Mouse (Mus musculus) forebrain, embryonic 10.5 days (tissue): ENCODE data around the gene Tm7sf3. TPM values are rescaled to one million over a fixed set of nuclear protein-coding genes. Genes with fewer than 3 reads are reported as not detected.

ENCODE experiments used
- DNase-seq: peaks from one replicate; pipeline ENCODE4 v3.0.0-alpha.2; 2017; ENCODE audit warnings: low spot score; ENCODE audit errors: extremely low spot score
- H3K27ac ChIP-seq: fragments of 300-500 bp; sonication (generic); 2 replicates; pipeline ENCODE4 v1.5.1; 2016; ENCODE audit warnings: mild to moderate bottlenecking
- H3K27me3 ChIP-seq: fragments of 300-500 bp; sonication (generic); 2 replicates; pipeline ENCODE4 v1.6.1; 2016; ENCODE audit warnings: mild to moderate bottlenecking; ENCODE audit not compliant: poor library complexity, severe bottlenecking
- H3K36me3 ChIP-seq: fragments of 300-500 bp; sonication (generic); replicated peaks from 2 replicates; pipeline ENCODE4 v1.6.1; 2016; ENCODE audit warnings: mild to moderate bottlenecking, moderate library complexity
- H3K4me1 ChIP-seq: fragments of 300-500 bp; sonication (generic); 2 replicates; pipeline ENCODE4 v1.6.1; 2016
- H3K4me3 ChIP-seq: fragments of 300-500 bp; sonication (generic); 2 replicates; pipeline ENCODE4 v1.5.1; 2016; ENCODE audit warnings: mild to moderate bottlenecking, moderate library complexity
- H3K9me3 ChIP-seq: fragments of 300-500 bp; sonication (generic); 2 replicates; pipeline ENCODE4 v1.6.1; 2016; ENCODE audit warnings: mild to moderate bottlenecking, moderate library complexity
- WGBS: fragments of 180-500 bp; shearing (Covaris S2); methylation state at CpG from one replicate; pipeline ENCODE4 v1.1.7; 2016; 5-methylcytosine and 5-hydroxymethylcytosine counted together
- polyA plus RNA-seq: library from polyadenylated mRNA; unstranded; fragments of >200 nt; fragmentation: Nextera tagmentation; extraction: Ambion mirVana; gene quantifications from 2 replicates; pipeline ENCODE4 v1.2.1, GENCODE M21; 2016

The Tm7sf3 gene
- polyA plus RNA-seq, 1 experiment from 2014 or later: 25.7 TPM

DNA sequence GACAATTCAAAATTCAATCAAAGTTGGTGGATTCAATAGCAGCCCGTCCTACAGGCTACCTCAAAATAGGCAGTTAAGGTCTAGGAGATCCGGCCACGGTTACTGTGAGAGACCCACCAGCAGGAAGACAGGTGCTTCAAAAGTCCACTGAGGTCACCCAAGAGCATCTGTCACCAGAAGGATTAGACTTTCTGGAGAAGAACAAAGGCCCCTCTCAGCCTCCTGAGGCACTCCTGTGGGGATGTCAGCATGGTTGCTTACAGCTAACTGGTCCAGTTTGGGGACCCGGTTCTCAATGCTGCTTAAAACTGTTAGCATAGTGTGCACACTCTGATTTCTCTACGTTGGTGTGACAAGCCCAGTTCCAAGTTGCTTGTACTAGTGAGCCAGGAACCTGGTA lies 29.5 kb upstream of the Tm7sf3 start:
- no peaks in the 10 kb centered on the region for H3K27me3 ChIP-seq
- no peaks in the 10 kb centered on the region for H3K36me3 ChIP-seq
- no peak for DNase-seq
- no peak overlapping the region for H3K4me3 ChIP-seq
- H3K9me3 ChIP-seq: peaks cover 5% of the 10 kb centered on the region; the same call in 1 of the 2 replicates
- 61% methylated on average over 5 of the region's 5 CpGs for WGBS
- H3K27ac ChIP-seq: no peak overlapping the region
- H3K4me1 ChIP-seq: no peaks in the 10 kb centered on the region

GRCm38 (mm10) chr6:146670956-146671855 lies 28.6 kb upstream of the Tm7sf3 start:
- no peak for DNase-seq
- 93% methylated on average over 15 of the region's 15 CpGs for WGBS
- Histone ChIP-seq H3K27ac (no peak overlapping the region), H3K36me3 (no peaks in the 10 kb centered on the region), H3K9me3 (peaks cover 5% of the 10 kb centered on the region; the same call in 1 of the 2 replicates), H3K27me3 (no peaks in the 10 kb centered on the region), H3K4me3 (no peak overlapping the region), H3K4me1 (no peaks in the 10 kb centered on the region)

DNA sequence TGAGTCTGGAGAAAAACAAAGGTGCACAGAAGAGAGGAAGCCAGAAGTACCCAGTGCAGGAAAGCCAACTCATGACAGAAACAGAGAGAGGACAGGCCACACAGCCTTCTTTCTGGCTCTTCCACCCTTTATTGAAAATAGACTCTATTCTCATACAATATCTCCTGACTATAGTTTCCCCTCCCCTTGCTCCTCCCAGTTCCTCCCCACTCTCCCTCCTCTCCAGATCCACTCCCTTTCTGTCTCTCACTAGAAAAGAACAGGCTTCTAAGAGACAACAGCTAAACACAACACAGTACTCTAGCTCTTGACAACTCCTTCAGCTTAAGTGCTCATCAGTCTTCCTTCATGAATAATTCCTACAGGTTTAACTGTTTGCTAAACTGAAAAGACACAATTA lies 26.0 kb upstream of the Tm7sf3 start:
- H3K27me3 ChIP-seq: no peaks in the 10 kb centered on the region
- DNase-seq: no peak
- peaks cover 5% of the 10 kb centered on the region; the same call in 1 of the 2 replicates for H3K9me3 ChIP-seq
- H3K27ac ChIP-seq: no peak overlapping the region
- H3K36me3 ChIP-seq: no peaks in the 10 kb centered on the region
- H3K4me3 ChIP-seq: no peak overlapping the region
- no peaks in the 10 kb centered on the region for H3K4me1 ChIP-seq

GRCm38 (mm10) chr6:146666811-146667210 lies 24.2 kb upstream of the Tm7sf3 start:
- Histone ChIP-seq H3K4me3 (no peak overlapping the region), H3K36me3 (no peaks in the 10 kb centered on the region), H3K4me1 (no peaks in the 10 kb centered on the region), H3K27ac (no peak overlapping the region), H3K27me3 (no peaks in the 10 kb centered on the region), H3K9me3 (peaks cover 5% of the 10 kb centered on the region; the same call in 1 of the 2 replicates)
- DNase-seq: no peak
- WGBS: 87% methylated on average over 6 of the region's 6 CpGs

DNA sequence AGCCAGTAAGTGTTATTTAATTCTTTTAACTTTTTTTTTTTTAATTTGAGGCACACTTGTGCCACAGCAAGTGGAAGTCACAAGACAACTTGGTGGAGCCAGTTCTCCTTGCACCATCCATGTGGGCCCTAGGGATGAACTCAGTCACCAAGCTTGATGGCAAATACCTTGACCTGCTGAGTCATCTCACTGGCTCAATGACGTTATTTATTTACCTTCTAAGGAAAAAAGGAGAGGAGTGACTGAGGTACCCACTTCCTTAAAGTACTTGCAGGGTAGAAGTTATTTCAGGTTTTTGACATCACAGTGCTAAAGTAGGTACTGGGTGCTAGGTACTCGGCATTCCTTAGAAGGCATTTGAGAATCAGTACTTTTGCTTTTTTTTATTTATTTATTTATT lies 22.8 kb upstream of the Tm7sf3 start:
- Histone ChIP-seq H3K9me3 (peaks cover 3% of the 10 kb centered on the region; the same call in 1 of the 2 replicates), H3K27me3 (no peaks in the 10 kb centered on the region), H3K4me1 (no peaks in the 10 kb centered on the region), H3K36me3 (no peaks in the 10 kb centered on the region), H3K4me3 (no peak overlapping the region), H3K27ac (no peak overlapping the region)
- no peak for DNase-seq
- 88% methylated on average over 2 of the region's 2 CpGs for WGBS

- 94% methylated on average over 5 of the region's 5 CpGs for WGBS
- Histone ChIP-seq H3K36me3 (no peaks in the 10 kb centered on the region), H3K4me1 (no peaks in the 10 kb centered on the region), H3K9me3 (no peaks in the 10 kb centered on the region), H3K4me3 (no peak overlapping the region), H3K27ac (no peak overlapping the region), H3K27me3 (no peaks in the 10 kb centered on the region)
- DNase-seq: no peak
Observed at GRCm38 (mm10) chr6:146664917-146665316, 22.3 kb upstream of the Tm7sf3 start.

GRCm38 (mm10) chr6:146664116-146664515 lies 21.5 kb upstream of the Tm7sf3 start:
- no peaks in the 10 kb centered on the region for H3K4me1 ChIP-seq
- no peaks in the 10 kb centered on the region for H3K9me3 ChIP-seq
- no peaks in the 10 kb centered on the region for H3K27me3 ChIP-seq
- no peak overlapping the region for H3K27ac ChIP-seq
- H3K36me3 ChIP-seq: no peaks in the 10 kb centered on the region
- DNase-seq: no peak
- WGBS: 77% methylated on average over 5 of the region's 5 CpGs
- no peak overlapping the region for H3K4me3 ChIP-seq

GRCm38 (mm10) chr6:146662679-146663078 lies 20.1 kb upstream of the Tm7sf3 start:
- no peak overlapping the region for H3K27ac ChIP-seq
- DNase-seq: peak; percentile 27
- H3K9me3 ChIP-seq: no peaks in the 10 kb centered on the region
- H3K27me3 ChIP-seq: no peaks in the 10 kb centered on the region
- no peaks in the 10 kb centered on the region for H3K36me3 ChIP-seq
- H3K4me1 ChIP-seq: no peaks in the 10 kb centered on the region
- WGBS: 31% methylated on average over 5 of the region's 5 CpGs
- H3K4me3 ChIP-seq: no peak overlapping the region

GRCm38 (mm10) chr6:146661655-146662054 lies 19.0 kb upstream of the Tm7sf3 start:
- H3K9me3 ChIP-seq: no peaks in the 10 kb centered on the region
- H3K27me3 ChIP-seq: no peaks in the 10 kb centered on the region
- no peaks in the 10 kb centered on the region for H3K4me1 ChIP-seq
- H3K36me3 ChIP-seq: no peaks in the 10 kb centered on the region
- DNase-seq: no peak
- no peak overlapping the region for H3K27ac ChIP-seq
- WGBS: 89% methylated on average over 5 of the region's 5 CpGs
- H3K4me3 ChIP-seq: no peak overlapping the region

GRCm38 (mm10) chr6:146660591-146660990 lies 18.0 kb upstream of the Tm7sf3 start:
- Histone ChIP-seq H3K27me3 (no peaks in the 10 kb centered on the region), H3K4me1 (no peaks in the 10 kb centered on the region), H3K27ac (no peak overlapping the region), H3K4me3 (no peak overlapping the region), H3K36me3 (no peaks in the 10 kb centered on the region), H3K9me3 (no peaks in the 10 kb centered on the region)
- no peak for DNase-seq
- 79% methylated on average over 2 of the region's 2 CpGs for whole genome bisulfite sequencing

- Histone ChIP-seq H3K36me3 (peaks cover 37% of the 10 kb centered on the region), H3K27me3 (no peaks in the 10 kb centered on the region), H3K9me3 (no peaks in the 10 kb centered on the region), H3K4me3 (no peak overlapping the region), H3K4me1 (no peaks in the 10 kb centered on the region), H3K27ac (no peak overlapping the region)
- 92% methylated on average over 3 of the region's 3 CpGs for WGBS
- no peak for DNase-seq
Observed at GRCm38 (mm10) chr6:146653197-146653596, 10.6 kb upstream of the Tm7sf3 start.

- no peak for DNase-seq
- Histone ChIP-seq H3K4me3 (no peak overlapping the region), H3K27me3 (no peaks in the 10 kb centered on the region), H3K9me3 (no peaks in the 10 kb centered on the region), H3K27ac (no peak overlapping the region), H3K4me1 (no peaks in the 10 kb centered on the region), H3K36me3 (peaks cover 37% of the 10 kb centered on the region)
Observed at GRCm38 (mm10) chr6:146651431-146651830, 8.8 kb upstream of the Tm7sf3 start.

DNA sequence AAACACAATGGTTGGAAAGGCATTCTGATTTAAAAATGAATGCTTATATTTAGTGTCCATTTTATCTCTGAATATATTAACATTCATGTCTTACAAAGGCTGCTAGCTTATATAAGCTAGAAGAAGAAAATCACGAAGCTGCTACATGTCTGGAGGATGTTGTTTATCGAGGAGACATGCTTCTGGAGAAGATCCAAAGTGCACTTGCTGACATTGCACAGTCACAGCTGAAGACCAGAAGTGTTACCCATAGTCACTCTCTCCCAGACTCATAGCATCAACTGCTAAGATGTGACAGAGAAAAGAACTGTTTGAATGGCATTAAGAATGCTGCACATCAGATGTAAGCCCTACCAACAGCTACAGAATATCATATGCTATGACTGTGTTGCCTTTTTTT lies 7.4 kb upstream of the Tm7sf3 start:
- Histone ChIP-seq H3K27me3 (no peaks in the 10 kb centered on the region), H3K4me1 (no peaks in the 10 kb centered on the region), H3K36me3 (peaks cover 37% of the 10 kb centered on the region), H3K27ac (no peak overlapping the region), H3K9me3 (no peaks in the 10 kb centered on the region), H3K4me3 (no peak overlapping the region)
- WGBS: 89% methylated on average over 2 of the region's 2 CpGs
- DNase-seq: no peak
